Mouse (Mus musculus) gastrocnemius, postnatal 14 days (tissue): ENCODE measurements around the gene Slc10a7. TPM values are rescaled to one million over a fixed set of nuclear protein-coding genes. Genes with fewer than 3 reads are reported as not detected.

Experiments
- DNase-seq: peaks from one replicate; pipeline ENCODE4 v3.0.0; 2021; ENCODE audit warnings: mixed read lengths
- intact Hi-C: fragments of 180-260 bp; cut with DNase I; formaldehyde crosslinking; loops from one replicate; pipeline ENCODE4 v1.15.1; 2025; ENCODE audit warnings: low total_unique reads
- total RNA-seq, 2 experiments: library from RNA; stranded (reverse); gene quantifications; 2 replicates each; pipeline ENCODE4 v1.2.3; 2021

Gene Slc10a7
- total RNA-seq, 2 experiments from 2014 or later: 5.3 to 6.3 TPM

GRCm38 (mm10) chr8:78603084-78603483 is 93.9 kb downstream of the Slc10a7 start:
- no peak for DNase-seq
- intact Hi-C loops: no loop called here

GRCm38 (mm10) chr8:78604426-78604825 is 95.3 kb downstream of the Slc10a7 start:
- no peak for DNase-seq
- intact Hi-C loops: no loop called here

GRCm38 (mm10) chr8:78609301-78609700 is 100.2 kb downstream of the Slc10a7 start:
- intact Hi-C loops: no loop called here
- DNase-seq: no peak

- intact Hi-C loops: no loop called here
Observed at GRCm38 (mm10) chr8:78611019-78611418, 101.9 kb downstream of the Slc10a7 start.

GRCm38 (mm10) chr8:78622362-78622761 is 113.2 kb downstream of the Slc10a7 start:
- DNase-seq: no peak
- intact Hi-C loops: no loop called here

More at GRCm38 (mm10) chr8:78611019-78611418, 101.9 kb downstream of the Slc10a7 start:
- DNase-seq: no peak

GRCm38 (mm10) chr8:78623972-78624371 is 114.8 kb downstream of the Slc10a7 start:
- intact Hi-C loops: no loop called here
- no peak for DNase-seq

- DNase-seq: no peak
- intact Hi-C loops: no loop called here
Observed at GRCm38 (mm10) chr8:78624738-78625442, 115.7 kb downstream of the Slc10a7 start.

GRCm38 (mm10) chr8:78626632-78627031 is 117.5 kb downstream of the Slc10a7 start:
- intact Hi-C loops: no loop called here
- no peak for DNase-seq

GRCm38 (mm10) chr8:78627793-78628192 is 118.6 kb downstream of the Slc10a7 start:
- no peak for DNase-seq
- intact Hi-C loops: no loop called here

GRCm38 (mm10) chr8:78630414-78631164 is 121.4 kb downstream of the Slc10a7 start:
- intact Hi-C loops: no loop called here
- no peak for DNase-seq

- intact Hi-C loops: no loop called here
- no peak for DNase-seq
Observed at GRCm38 (mm10) chr8:78633012-78633411, 123.9 kb downstream of the Slc10a7 start.

- intact Hi-C loops: no loop called here
Observed at GRCm38 (mm10) chr8:78634018-78634417, 124.9 kb downstream of the Slc10a7 start.

GRCm38 (mm10) chr8:78634523-78635240 is 125.5 kb downstream of the Slc10a7 start:
- DNase-seq: no peak
- intact Hi-C loops: no loop called here

More at GRCm38 (mm10) chr8:78634018-78634417, 124.9 kb downstream of the Slc10a7 start:
- no peak for DNase-seq

GRCm38 (mm10) chr8:78635241-78635771 is 126.2 kb downstream of the Slc10a7 start:
- intact Hi-C loops: no loop called here
- DNase-seq: no peak

- intact Hi-C loops: loop anchor here (10.0 kb wide), 1 partner anchor 137 kb away; the partner anchor contains the start of genes Rbmxl1 and Slc10a7
- no peak for DNase-seq
Observed at GRCm38 (mm10) chr8:78641919-78642318, 132.8 kb downstream of the Slc10a7 start.

- intact Hi-C loops: loop anchor here (10.0 kb wide), 1 partner anchor 138 kb away; the partner anchor contains the start of genes Rbmxl1 and Slc10a7
- DNase-seq: no peak
Observed at GRCm38 (mm10) chr8:78642376-78642775, 133.2 kb downstream of the Slc10a7 start.

GRCm38 (mm10) chr8:78647000-78647656 is 138.0 kb downstream of the Slc10a7 start:
- no peak for DNase-seq
- intact Hi-C loops: loop anchor here (5.0 to 10.0 kb wide), 2 partner anchors 142 to 580 kb away; partner anchors contain the start of genes Rbmxl1 and Slc10a7

- DNase-seq: no peak
- intact Hi-C loops: loop anchor here (5.0 to 10.0 kb wide), 2 partner anchors 143 to 581 kb away; partner anchors contain the start of genes Rbmxl1 and Slc10a7
Observed at GRCm38 (mm10) chr8:78647846-78648245, 138.7 kb downstream of the Slc10a7 start.

GRCm38 (mm10) chr8:78648918-78649317 is 139.8 kb downstream of the Slc10a7 start:
- peak; percentile 66 for DNase-seq
- intact Hi-C loops: loop anchor here (5.0 to 10.0 kb wide), 2 partner anchors 144 to 582 kb away; partner anchors contain the start of genes Rbmxl1 and Slc10a7
